Mouse (Mus musculus): Measurements from ENCODE around the gene Prkcz. TPM values are rescaled to one million over a fixed set of nuclear protein-coding genes. Genes with fewer than 3 reads are reported as not detected.

The Prkcz gene
- total and polyA plus RNA-seq, 2 experiments from 2014 or later = 92.5 to 103 TPM

DNA sequence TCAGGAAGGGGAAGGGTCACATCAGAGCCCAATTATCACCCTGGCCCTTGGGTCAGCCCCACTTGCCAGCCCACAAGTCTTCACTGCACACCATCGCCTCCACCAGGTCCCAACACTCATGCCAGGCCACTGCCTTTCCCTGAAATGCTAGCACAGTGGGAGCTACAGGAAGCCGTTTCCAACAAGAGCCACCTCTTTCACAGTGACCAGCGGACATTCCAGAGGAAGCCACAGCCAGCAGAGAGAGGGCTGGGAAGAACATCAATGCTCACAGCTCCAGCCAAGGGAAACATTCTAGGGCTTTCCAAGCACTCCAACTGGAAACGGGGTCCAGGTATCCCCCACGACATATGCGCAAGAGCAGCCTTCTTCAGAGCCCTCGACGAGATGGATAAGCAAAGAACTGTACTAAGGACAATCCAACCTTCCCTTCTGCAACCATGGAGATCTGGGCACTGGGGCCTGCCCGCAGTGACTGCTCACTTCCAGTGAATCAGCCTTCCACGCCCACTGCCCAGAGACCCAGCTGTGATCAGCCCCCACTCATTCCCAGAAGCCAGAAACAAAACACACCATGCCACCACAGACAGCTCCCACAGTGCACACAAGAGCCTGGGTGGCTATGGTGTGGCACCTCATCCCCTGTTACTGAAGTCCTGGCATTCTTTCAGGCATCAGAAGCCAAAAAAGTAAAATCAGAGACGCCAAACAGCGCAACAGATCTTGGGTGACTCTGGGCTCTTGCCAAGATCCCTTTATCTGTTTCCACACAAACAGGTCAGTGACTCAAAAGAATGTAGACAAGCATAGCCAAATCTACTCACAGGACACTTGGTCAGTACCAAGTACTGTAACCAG lies 145.2 kb downstream of the Prkcz start:
- Histone ChIP-seq H3K9me3 (ENCODE audit: low read length) (no peaks in the 10 kb centered on the region), H3K4me2 (ENCODE audit: low read depth) (peak overlapping the region; percentile 27), H3K27ac (ENCODE audit: low read depth, low read length) (0 out of 2 replicates have a peak overlapping the region, but pooled peaks have one; percentile 21), H3K9ac (no peak overlapping the region), H3K27me3 (ENCODE audit: insufficient read depth, low read length) (no peaks in the 10 kb centered on the region), H3K4me3 (ENCODE audit: low read depth, low read length) (no peak overlapping the region), H3K36me3 (ENCODE audit: insufficient read depth) (no peaks in the 10 kb centered on the region), H3K4me1 (ENCODE audit: insufficient read depth) (peaks cover 59% of the 10 kb centered on the region)
- no peak for ATAC-seq
- TF ChIP-seq CTCF (IDR thresholded peaks at IDR 0.05; ENCODE audit: low read depth) = no peak; the same call in 1 of the 2 replicates
- DNase-seq = peak; percentile 15
- WGBS = 39% methylated on average over 12 of the region's 12 CpGs

DNA sequence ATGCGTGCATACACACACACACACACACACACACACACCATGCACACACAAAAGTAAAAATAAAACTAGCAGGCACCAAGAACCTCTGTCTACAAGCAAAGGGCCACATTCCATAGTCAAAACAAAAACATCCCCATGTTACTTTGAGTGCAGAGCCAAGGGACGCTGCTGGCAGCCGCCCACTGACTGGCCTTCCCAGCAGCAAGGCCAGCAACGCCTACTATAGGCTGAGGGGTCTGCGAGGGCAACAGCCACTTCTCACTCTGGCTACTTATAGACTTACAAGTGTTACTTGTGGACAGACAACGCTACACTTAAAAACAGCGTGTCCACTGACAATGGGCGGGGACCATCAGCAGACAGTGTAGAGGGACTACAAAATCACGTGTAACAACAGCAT lies 146.0 kb downstream of the Prkcz start:
- Histone ChIP-seq H3K9me3 (ENCODE audit: low read length) (no peaks in the 10 kb centered on the region), H3K4me1 (ENCODE audit: insufficient read depth) (peaks cover 59% of the 10 kb centered on the region), H3K27ac (ENCODE audit: low read depth, low read length) (no peak overlapping the region), H3K27me3 (ENCODE audit: insufficient read depth, low read length) (no peaks in the 10 kb centered on the region), H3K4me3 (ENCODE audit: low read depth, low read length) (no peak overlapping the region), H3K4me2 (ENCODE audit: low read depth) (peak overlapping the region; percentile 27), H3K9ac (no peak overlapping the region), H3K36me3 (ENCODE audit: insufficient read depth) (no peaks in the 10 kb centered on the region)
- no peak for TF ChIP-seq CTCF (IDR thresholded peaks at IDR 0.05; ENCODE audit: low read depth)
- 60% methylated on average over 9 of the region's 9 CpGs for WGBS
- DNase-seq = no peak
- no peak for ATAC-seq

DNA sequence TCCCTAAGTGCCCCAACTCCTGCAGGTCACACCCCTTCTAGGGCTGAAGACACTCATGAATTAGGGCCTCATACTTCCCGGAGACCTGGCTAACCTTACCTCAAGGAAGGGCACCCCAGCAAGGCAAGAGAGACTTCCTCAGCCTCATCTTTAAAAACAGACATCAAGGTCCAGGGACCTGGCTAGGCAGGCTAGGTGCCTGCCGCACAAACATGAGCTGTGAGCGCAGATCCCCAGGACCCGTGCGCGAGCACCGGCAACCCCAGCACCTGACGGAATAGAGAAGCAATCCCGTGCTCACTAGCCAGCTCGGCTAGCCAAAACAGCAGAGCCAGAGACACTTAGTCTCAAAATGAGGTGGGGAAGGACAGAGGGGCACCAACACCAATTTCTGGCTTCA lies 146.4 kb downstream of the Prkcz start:
- TF ChIP-seq CTCF (IDR thresholded peaks at IDR 0.05; ENCODE audit: low read depth) = no peak
- no peak for ATAC-seq
- no peaks in the 10 kb centered on the region for H3K27me3 ChIP-seq (ENCODE audit: insufficient read depth, low read length)
- H3K9me3 ChIP-seq (ENCODE audit: low read length) = no peaks in the 10 kb centered on the region
- H3K4me2 ChIP-seq (ENCODE audit: low read depth) = peak overlapping the region; percentile 27
- no peak overlapping the region for H3K4me3 ChIP-seq (ENCODE audit: low read depth, low read length)
- no peaks in the 10 kb centered on the region for H3K36me3 ChIP-seq (ENCODE audit: insufficient read depth)
- WGBS = 64% methylated on average over 10 of the region's 10 CpGs
- no peak overlapping the region for H3K27ac ChIP-seq (ENCODE audit: low read depth, low read length)
- H3K4me1 ChIP-seq (ENCODE audit: insufficient read depth) = peaks cover 55% of the 10 kb centered on the region
- DNase-seq = no peak
- H3K9ac ChIP-seq = no peak overlapping the region

DNA sequence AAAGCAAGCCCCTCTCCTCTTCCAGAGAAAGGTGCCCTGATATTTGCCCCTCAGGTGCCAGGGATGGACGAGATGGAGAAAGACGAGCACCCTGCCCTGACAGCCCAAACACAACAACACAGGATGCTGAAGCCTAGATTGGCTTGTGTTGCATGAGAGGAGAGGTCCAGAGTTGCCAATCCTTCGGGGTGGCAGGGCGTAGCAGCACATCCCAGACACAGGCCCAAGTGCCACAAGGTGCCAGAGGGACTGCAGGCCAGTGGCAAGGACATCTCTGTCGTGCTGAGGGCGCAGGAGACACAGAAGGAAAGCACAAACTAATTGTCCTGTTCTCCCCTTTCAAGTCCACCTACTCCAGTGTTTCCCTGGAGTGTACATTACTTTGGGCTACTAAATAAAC lies 147.0 kb downstream of the Prkcz start:
- no peaks in the 10 kb centered on the region for H3K9me3 ChIP-seq (ENCODE audit: low read length)
- ATAC-seq (no peak), DNase-seq (no peak)
- peaks cover 49% of the 10 kb centered on the region for H3K4me1 ChIP-seq (ENCODE audit: insufficient read depth)
- no peak for TF ChIP-seq CTCF (IDR thresholded peaks at IDR 0.05; ENCODE audit: low read depth)
- H3K4me2 ChIP-seq (ENCODE audit: low read depth) = peak overlapping the region; percentile 27
- H3K9ac ChIP-seq = no peak overlapping the region
- no peak overlapping the region for H3K4me3 ChIP-seq (ENCODE audit: low read depth, low read length)
- no peak overlapping the region for H3K27ac ChIP-seq (ENCODE audit: low read depth, low read length)
- H3K27me3 ChIP-seq (ENCODE audit: insufficient read depth, low read length) = no peaks in the 10 kb centered on the region
- no peaks in the 10 kb centered on the region for H3K36me3 ChIP-seq (ENCODE audit: insufficient read depth)
- WGBS = 43% methylated on average over 6 of the region's 6 CpGs

DNA sequence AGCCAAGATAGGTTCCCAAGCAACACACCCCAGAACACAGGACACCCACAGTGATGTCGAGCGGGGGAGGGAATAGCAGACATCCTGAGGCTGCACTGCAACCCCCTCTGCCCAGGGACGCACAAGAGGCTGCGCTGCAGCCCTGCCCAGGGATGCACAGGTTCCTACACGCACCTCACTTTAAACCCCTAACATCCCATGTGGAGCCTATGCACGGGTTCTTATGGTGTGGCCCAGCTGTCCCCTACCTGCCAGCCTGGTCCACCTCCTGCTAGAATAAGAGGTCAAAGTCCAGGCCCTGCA lies 147.5 kb downstream of the Prkcz start:
- H3K27ac ChIP-seq (ENCODE audit: low read depth, low read length) = peak overlapping the region; percentile 16; the same call in 1 of the 2 replicates
- H3K9me3 ChIP-seq (ENCODE audit: low read length) = no peaks in the 10 kb centered on the region
- peak overlapping the region; percentile 27 for H3K4me2 ChIP-seq (ENCODE audit: low read depth)

DNA sequence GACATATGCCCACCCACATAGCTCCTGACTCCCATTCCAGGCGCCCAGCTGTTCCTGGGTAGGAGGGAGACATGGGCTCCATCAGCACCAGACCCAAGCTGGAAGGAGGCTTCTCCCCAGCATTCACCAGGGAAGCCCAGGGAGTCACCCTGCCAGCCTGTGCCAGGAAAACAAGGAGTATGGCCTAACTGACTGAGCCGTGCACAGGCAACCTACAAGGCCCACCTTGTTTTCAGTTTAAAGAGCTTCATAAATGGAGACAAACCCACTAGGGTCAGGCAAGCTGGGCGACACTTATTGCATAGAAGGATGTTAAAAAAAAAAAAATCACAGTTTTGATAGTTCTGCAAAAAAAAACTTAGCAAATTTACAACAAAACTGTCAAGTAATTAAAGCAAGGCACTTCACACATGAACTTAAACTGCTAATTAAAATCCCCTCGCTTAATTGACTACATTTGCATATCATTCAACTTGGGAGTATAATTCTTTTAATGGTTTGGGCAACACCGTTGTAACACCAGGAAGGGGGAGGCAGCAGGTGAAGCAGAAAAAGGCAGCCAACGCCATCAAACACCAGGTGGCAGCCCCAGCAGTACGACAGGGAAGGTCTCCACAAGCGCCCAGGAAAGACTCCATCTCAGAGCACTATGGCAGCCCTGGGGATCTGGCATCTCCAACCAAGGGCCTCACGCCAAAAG lies 148.0 kb downstream of the Prkcz start:
- peak; percentile 69 for DNase-seq
- Histone ChIP-seq H3K9me3 (ENCODE audit: low read length) (no peaks in the 10 kb centered on the region), H3K4me1 (ENCODE audit: insufficient read depth) (peaks cover 50% of the 10 kb centered on the region), H3K4me2 (ENCODE audit: low read depth) (peak overlapping the region; percentile 27), H3K4me3 (ENCODE audit: low read depth, low read length) (no peak overlapping the region), H3K27ac (ENCODE audit: low read depth, low read length) (peak overlapping the region; percentile 16; the same call in 1 of the 2 replicates), H3K36me3 (ENCODE audit: insufficient read depth) (no peaks in the 10 kb centered on the region), H3K9ac (no peak overlapping the region), H3K27me3 (ENCODE audit: insufficient read depth, low read length) (no peaks in the 10 kb centered on the region)
- ATAC-seq = peak; percentile 75
- peak; percentile 36 for TF ChIP-seq CTCF (IDR thresholded peaks at IDR 0.05; ENCODE audit: low read depth)
- WGBS = 19% methylated on average over 9 of the region's 9 CpGs

More for the DNA sequence above, 147.5 kb downstream of the Prkcz start:
- DNase-seq (no peak), ATAC-seq (no peak)
- Histone ChIP-seq H3K36me3 (ENCODE audit: insufficient read depth) (no peaks in the 10 kb centered on the region), H3K9ac (no peak overlapping the region), H3K4me1 (ENCODE audit: insufficient read depth) (peaks cover 46% of the 10 kb centered on the region), H3K4me3 (ENCODE audit: low read depth, low read length) (no peak overlapping the region), H3K27me3 (ENCODE audit: insufficient read depth, low read length) (no peaks in the 10 kb centered on the region)
- WGBS = 31% methylated on average over 6 of the region's 6 CpGs
- no peak for TF ChIP-seq CTCF (IDR thresholded peaks at IDR 0.05; ENCODE audit: low read depth)

Other genes with a start within 250 kb of the Prkcz start
- 66.9 and 68.7 TPM in 2 replicates for gene Ski, start 138.8 kb downstream of the Prkcz start, total RNA-seq (2014; rRNA removed)
- 11.7 and 12.2 TPM in 2 replicates for gene Ski, start 138.8 kb downstream of the Prkcz start, polyA plus RNA-seq (2015; fragmentation: Nextera tagmentation; extraction: Ambion mirVana)
- 48.7 and 51.8 TPM in 2 replicates for gene Faap20, start 111.6 kb downstream of the Prkcz start, total RNA-seq (2014; rRNA removed)
- gene Faap20, start 111.6 kb downstream of the Prkcz start, polyA plus RNA-seq (2015; fragmentation: Nextera tagmentation; extraction: Ambion mirVana) = 59.9 and 60.7 TPM in 2 replicates
- 6.1 and 7.1 TPM in 2 replicates for gene Gabrd, start 36.8 kb upstream of the Prkcz start, total RNA-seq (2014; rRNA removed)
- gene Gabrd, start 36.8 kb upstream of the Prkcz start, polyA plus RNA-seq (2015; fragmentation: Nextera tagmentation; extraction: Ambion mirVana) = 3.8 and 5.1 TPM in 2 replicates
- gene Cfap74, start 47.8 kb upstream of the Prkcz start, total RNA-seq (2014; rRNA removed) = 7.2 and 10.8 TPM in 2 replicates
- gene Cfap74, start 47.8 kb upstream of the Prkcz start, polyA plus RNA-seq (2015; fragmentation: Nextera tagmentation; extraction: Ambion mirVana) = 5.1 and 6.6 TPM in 2 replicates
- 0.52 TPM in 1 of 2 replicates, not detected in the other for gene Tmem52, start 107.8 kb upstream of the Prkcz start, total RNA-seq (2014; rRNA removed)
- gene Tmem52, start 107.8 kb upstream of the Prkcz start, polyA plus RNA-seq (2015; fragmentation: Nextera tagmentation; extraction: Ambion mirVana) = 0.23 and 0.29 TPM in 2 replicates
- gene Gnb1, start 130.0 kb upstream of the Prkcz start, total RNA-seq (2014; rRNA removed) = 252 and 268 TPM in 2 replicates
- gene Gnb1, start 130.0 kb upstream of the Prkcz start, polyA plus RNA-seq (2015; fragmentation: Nextera tagmentation; extraction: Ambion mirVana) = 1,233 and 1,420 TPM in 2 replicates
- 86.0 and 89.7 TPM in 2 replicates for gene Nadk, start 201.0 kb upstream of the Prkcz start, total RNA-seq (2014; rRNA removed)
- 66.4 and 66.7 TPM in 2 replicates for gene Nadk, start 201.0 kb upstream of the Prkcz start, polyA plus RNA-seq (2015; fragmentation: Nextera tagmentation; extraction: Ambion mirVana)
- 39.9 and 49.2 TPM in 2 replicates for gene Slc35e2, start 240.1 kb upstream of the Prkcz start, total RNA-seq (2014; rRNA removed)
- gene Slc35e2, start 240.1 kb upstream of the Prkcz start, polyA plus RNA-seq (2015; fragmentation: Nextera tagmentation; extraction: Ambion mirVana) = 8.6 and 10.5 TPM in 2 replicates